Mouse (Mus musculus): ENCODE results near the gene Lrrc23. TPM values are rescaled to one million over a fixed set of nuclear protein-coding genes. Genes with fewer than 3 reads are reported as not detected.
A peak's percentile ranks its signal among the peaks of the same experiment; 100 is the strongest.

The Lrrc23 gene
- polyA plus RNA-seq, 1 experiment, result not detected

DNA sequence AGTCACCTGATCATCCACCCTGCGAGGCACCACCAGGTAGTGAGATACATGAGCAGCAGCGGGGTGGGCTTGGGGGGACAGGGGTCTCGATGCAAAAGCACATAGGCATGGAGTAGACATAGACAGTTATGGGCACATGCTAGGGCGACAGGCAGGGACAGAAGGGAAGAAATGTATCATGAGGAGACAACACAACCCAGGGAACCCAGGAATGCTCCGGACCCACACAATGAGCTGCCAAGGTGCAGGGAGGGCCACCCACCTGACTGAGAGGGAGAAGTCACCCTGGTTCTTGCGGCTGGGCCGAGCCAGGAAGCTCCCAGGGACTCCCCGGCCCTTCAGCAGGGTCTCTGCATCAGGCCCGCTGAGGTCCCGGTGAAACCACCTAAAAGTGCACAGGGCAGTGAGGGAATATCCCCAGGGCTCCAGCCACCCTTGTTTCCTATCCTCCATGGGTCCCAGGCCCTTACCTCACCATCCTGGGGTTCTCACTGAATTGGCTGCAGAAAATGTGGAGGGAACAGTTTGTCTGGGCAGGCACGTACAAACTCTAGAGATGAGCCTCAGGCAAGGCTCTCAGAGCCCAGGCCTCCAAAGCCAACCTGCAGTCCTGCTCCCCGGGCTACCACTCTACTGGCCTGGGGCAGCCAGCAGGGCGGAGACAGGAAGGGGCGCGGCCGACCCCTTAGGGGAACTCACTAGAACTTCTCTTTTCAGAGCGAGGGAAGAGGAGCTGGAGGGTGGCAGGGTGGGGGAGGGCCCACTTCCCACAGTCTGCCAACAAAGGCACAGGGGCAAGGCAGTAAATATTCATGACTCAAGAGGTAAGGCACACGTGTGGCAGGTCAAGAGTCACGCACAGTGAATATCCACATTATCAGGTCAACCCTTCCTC lies 46.8 kb downstream of the Lrrc23 start:
- H3K9ac ChIP-seq (ENCODE audit: low read depth, poor library complexity, severe bottlenecking), result peak overlapping the region; percentile 43
- H3K4me1 ChIP-seq (ENCODE audit: control insufficient read depth, insufficient read depth, low read length), result peaks cover 9% of the 10 kb centered on the region
- no peaks in the 10 kb centered on the region for H3K9me3 ChIP-seq (replicated peaks; ENCODE audit: control insufficient read depth, insufficient read depth, low read length, poor library complexity, severe bottlenecking)
- H3K27ac ChIP-seq (ENCODE audit: insufficient read depth, low read length), result peak overlapping the region; percentile 41
- H3K36me3 ChIP-seq (ENCODE audit: control insufficient read depth, insufficient read depth, low read length, poor library complexity, severe bottlenecking), result no peaks in the 10 kb centered on the region
- H3K27me3 ChIP-seq (ENCODE audit: control insufficient read depth, insufficient read depth, low read length, poor library complexity, severe bottlenecking), result no peaks in the 10 kb centered on the region
- H3K4me3 ChIP-seq (ENCODE audit: low read depth, low read length), result peak overlapping the region; percentile 60
- TF ChIP-seq EP300 (IDR thresholded peaks at IDR 0.05; ENCODE audit: insufficient read depth, low read depth, low read length) (peak; percentile 79), CTCF (IDR thresholded peaks at IDR 0.05; ENCODE audit: low read depth, low read length) (no peak), POLR2A (IDR thresholded peaks at IDR 0.05; ENCODE audit: insufficient read depth, low read length) (peak; percentile 26)

DNA sequence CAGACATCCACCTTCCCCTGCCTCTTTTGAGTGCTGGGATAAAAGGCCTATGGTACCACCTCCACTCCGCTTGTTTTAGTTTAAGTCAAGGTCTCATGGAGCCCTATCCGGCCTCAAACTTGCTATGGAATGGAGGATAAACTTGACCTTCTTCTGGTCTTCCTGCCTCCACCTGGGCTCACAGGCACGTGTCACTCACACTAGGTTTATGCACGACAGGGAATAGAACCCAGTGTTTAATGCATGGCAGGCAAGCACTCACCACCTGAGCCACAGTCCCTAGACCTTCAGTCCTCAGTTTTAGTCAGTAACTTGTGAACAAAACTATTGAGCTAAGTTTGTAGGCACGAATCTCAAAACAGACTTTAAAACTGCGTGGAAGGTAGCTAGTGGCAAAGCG lies 48.5 kb downstream of the Lrrc23 start:
- H3K27ac ChIP-seq (ENCODE audit: insufficient read depth, low read length), result no peak overlapping the region
- no peak overlapping the region for H3K4me3 ChIP-seq (ENCODE audit: low read depth, low read length)
- no peaks in the 10 kb centered on the region for H3K36me3 ChIP-seq (ENCODE audit: control insufficient read depth, insufficient read depth, low read length, poor library complexity, severe bottlenecking)
- H3K9me3 ChIP-seq (replicated peaks; ENCODE audit: control insufficient read depth, insufficient read depth, low read length, poor library complexity, severe bottlenecking), result no peaks in the 10 kb centered on the region
- TF ChIP-seq CTCF (IDR thresholded peaks at IDR 0.05; ENCODE audit: low read depth, low read length) (no peak), EP300 (IDR thresholded peaks at IDR 0.05; ENCODE audit: insufficient read depth, low read depth, low read length) (no peak), POLR2A (IDR thresholded peaks at IDR 0.05; ENCODE audit: insufficient read depth, low read length) (no peak)
- H3K27me3 ChIP-seq (ENCODE audit: control insufficient read depth, insufficient read depth, low read length, poor library complexity, severe bottlenecking), result no peaks in the 10 kb centered on the region
- H3K9ac ChIP-seq (ENCODE audit: low read depth, poor library complexity, severe bottlenecking), result no peak overlapping the region
- peaks cover 9% of the 10 kb centered on the region for H3K4me1 ChIP-seq (ENCODE audit: control insufficient read depth, insufficient read depth, low read length)

DNA sequence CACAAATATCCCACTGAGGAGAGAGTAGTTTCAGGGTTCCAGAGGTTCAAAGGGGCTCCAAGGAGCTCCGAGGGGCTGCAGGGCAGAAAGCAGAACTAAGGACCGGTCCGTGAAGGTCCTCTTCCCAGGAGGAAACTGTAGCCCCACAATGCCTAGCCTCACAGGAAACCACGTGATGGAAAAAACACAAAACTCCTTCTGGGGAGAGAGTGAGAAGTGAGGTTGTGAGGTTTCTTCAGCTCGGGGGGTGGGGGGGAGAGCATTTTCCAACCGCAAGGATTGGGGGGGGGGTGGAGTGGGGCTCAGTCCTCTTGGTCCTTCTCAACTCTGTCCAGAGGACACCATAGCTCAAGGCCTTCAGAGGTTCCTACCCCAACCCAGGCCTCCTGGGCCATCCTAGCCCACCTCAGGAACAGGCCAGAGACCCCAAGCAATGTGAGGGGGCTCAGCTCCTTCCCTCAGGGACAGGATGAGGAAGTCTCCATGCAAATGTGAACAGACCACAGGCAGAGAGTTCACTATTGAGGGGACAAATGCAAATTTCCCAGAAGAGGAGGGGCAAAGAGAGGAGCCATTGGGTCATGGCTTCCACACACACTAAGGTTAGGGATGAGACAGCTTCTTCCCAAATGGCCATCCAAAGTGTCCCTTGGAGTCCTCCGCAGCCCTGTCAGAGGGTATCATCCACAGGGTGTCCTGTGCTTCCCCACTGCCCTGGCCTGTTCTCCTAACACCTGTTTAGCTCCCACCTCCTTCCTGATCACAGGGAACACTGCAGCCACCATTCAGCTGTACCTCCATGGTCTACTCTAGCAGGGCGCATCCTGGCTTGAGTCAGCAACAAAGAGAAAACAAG lies 49.4 kb downstream of the Lrrc23 start:
- H3K4me1 ChIP-seq (ENCODE audit: control insufficient read depth, insufficient read depth, low read length), result peaks cover 9% of the 10 kb centered on the region

DNA sequence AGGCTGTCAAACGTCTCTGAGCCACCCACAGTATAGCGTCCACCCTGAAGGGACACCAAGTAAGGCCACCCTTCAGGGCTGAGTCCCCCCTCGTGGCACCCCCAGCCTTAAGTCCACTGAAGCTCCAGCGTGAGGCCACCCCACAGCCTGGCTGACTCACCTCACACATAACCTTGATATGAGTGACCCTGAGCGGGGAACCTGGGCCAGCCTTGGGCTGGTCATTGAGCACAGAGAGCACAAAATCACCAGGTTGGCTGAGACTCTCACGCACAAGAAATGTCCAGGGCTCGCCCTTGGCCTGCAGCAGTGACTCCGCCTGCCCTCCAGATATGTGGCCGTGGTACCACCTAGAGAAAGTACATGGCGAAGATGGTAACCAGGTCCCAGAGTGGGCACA lies 50.9 kb downstream of the Lrrc23 start:
- Histone ChIP-seq H3K9ac (ENCODE audit: low read depth, poor library complexity, severe bottlenecking) (no peak overlapping the region), H3K27me3 (ENCODE audit: control insufficient read depth, insufficient read depth, low read length, poor library complexity, severe bottlenecking) (no peaks in the 10 kb centered on the region), H3K4me3 (ENCODE audit: low read depth, low read length) (no peak overlapping the region), H3K4me1 (ENCODE audit: control insufficient read depth, insufficient read depth, low read length) (peaks cover 9% of the 10 kb centered on the region), H3K27ac (ENCODE audit: insufficient read depth, low read length) (no peak overlapping the region), H3K36me3 (ENCODE audit: control insufficient read depth, insufficient read depth, low read length, poor library complexity, severe bottlenecking) (no peaks in the 10 kb centered on the region), H3K9me3 (replicated peaks; ENCODE audit: control insufficient read depth, insufficient read depth, low read length, poor library complexity, severe bottlenecking) (no peaks in the 10 kb centered on the region)
- TF ChIP-seq POLR2A (IDR thresholded peaks at IDR 0.05; ENCODE audit: insufficient read depth, low read length) (no peak), EP300 (IDR thresholded peaks at IDR 0.05; ENCODE audit: insufficient read depth, low read depth, low read length) (no peak), CTCF (IDR thresholded peaks at IDR 0.05; ENCODE audit: low read depth, low read length) (no peak)

More for the DNA sequence above, 49.4 kb downstream of the Lrrc23 start:
- TF ChIP-seq POLR2A (IDR thresholded peaks at IDR 0.05; ENCODE audit: insufficient read depth, low read length) (no peak), CTCF (IDR thresholded peaks at IDR 0.05; ENCODE audit: low read depth, low read length) (no peak), EP300 (IDR thresholded peaks at IDR 0.05; ENCODE audit: insufficient read depth, low read depth, low read length) (no peak)
- H3K9me3 ChIP-seq (replicated peaks; ENCODE audit: control insufficient read depth, insufficient read depth, low read length, poor library complexity, severe bottlenecking), result no peaks in the 10 kb centered on the region
- no peak overlapping the region for H3K4me3 ChIP-seq (ENCODE audit: low read depth, low read length)
- no peak overlapping the region for H3K27ac ChIP-seq (ENCODE audit: insufficient read depth, low read length)
- no peaks in the 10 kb centered on the region for H3K27me3 ChIP-seq (ENCODE audit: control insufficient read depth, insufficient read depth, low read length, poor library complexity, severe bottlenecking)
- no peaks in the 10 kb centered on the region for H3K36me3 ChIP-seq (ENCODE audit: control insufficient read depth, insufficient read depth, low read length, poor library complexity, severe bottlenecking)
- no peak overlapping the region for H3K9ac ChIP-seq (ENCODE audit: low read depth, poor library complexity, severe bottlenecking)

DNA sequence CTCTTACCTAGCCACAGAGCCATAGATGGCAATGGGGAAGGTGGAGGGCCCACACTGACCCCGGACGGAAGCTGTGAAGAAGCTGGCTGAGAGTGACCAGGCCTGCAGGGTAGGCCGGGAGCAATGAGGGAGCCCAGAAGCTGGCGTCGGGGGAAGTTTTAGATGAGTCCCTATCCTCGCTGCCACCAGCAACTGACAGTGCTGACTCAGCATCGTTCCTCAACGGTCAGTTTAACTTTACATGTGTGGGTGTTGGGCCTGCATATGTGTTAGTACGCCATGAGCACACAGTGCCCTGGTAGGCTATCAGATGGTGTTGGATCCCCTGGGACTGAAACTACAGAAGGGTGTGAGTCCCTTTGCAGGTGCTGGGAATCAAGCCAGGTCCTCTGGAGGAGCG lies 55.1 kb downstream of the Lrrc23 start:
- TF ChIP-seq EP300 (IDR thresholded peaks at IDR 0.05; ENCODE audit: insufficient read depth, low read depth, low read length) (no peak), CTCF (IDR thresholded peaks at IDR 0.05; ENCODE audit: low read depth, low read length) (no peak), POLR2A (IDR thresholded peaks at IDR 0.05; ENCODE audit: insufficient read depth, low read length) (no peak)
- Histone ChIP-seq H3K9me3 (replicated peaks; ENCODE audit: control insufficient read depth, insufficient read depth, low read length, poor library complexity, severe bottlenecking) (no peaks in the 10 kb centered on the region), H3K27me3 (ENCODE audit: control insufficient read depth, insufficient read depth, low read length, poor library complexity, severe bottlenecking) (no peaks in the 10 kb centered on the region), H3K4me3 (ENCODE audit: low read depth, low read length) (no peak overlapping the region), H3K4me1 (ENCODE audit: control insufficient read depth, insufficient read depth, low read length) (no peaks in the 10 kb centered on the region), H3K27ac (ENCODE audit: insufficient read depth, low read length) (no peak overlapping the region), H3K9ac (ENCODE audit: low read depth, poor library complexity, severe bottlenecking) (no peak overlapping the region), H3K36me3 (ENCODE audit: control insufficient read depth, insufficient read depth, low read length, poor library complexity, severe bottlenecking) (no peaks in the 10 kb centered on the region)
